Mouse (Mus musculus): ENCODE results near the gene Fam19a5.

GRCm38 (mm10) chr15:87566040-87566929 is 22.2 kb downstream of the Fam19a5 start:
- TF ChIP-seq POLR2A (IDR thresholded peaks at IDR 0.05; ENCODE audit: low read depth, low read length) (no peak), CTCF (IDR thresholded peaks at IDR 0.05; ENCODE audit: extremely low read depth, insufficient read depth, insufficient read length, insufficient replicate concordance) (no peak)
